Mouse (Mus musculus) naive thymus-derived CD4-positive, alpha-beta T cell, adult 2 months (primary cell): ENCODE measurements around the gene Pgam5.

ENCODE experiments used
- DNase-seq: peaks from one replicate; pipeline ENCODE4 v3.0.0-alpha.2; 2011; ENCODE audit warnings: low read depth

Gene Pgam5

DNA sequence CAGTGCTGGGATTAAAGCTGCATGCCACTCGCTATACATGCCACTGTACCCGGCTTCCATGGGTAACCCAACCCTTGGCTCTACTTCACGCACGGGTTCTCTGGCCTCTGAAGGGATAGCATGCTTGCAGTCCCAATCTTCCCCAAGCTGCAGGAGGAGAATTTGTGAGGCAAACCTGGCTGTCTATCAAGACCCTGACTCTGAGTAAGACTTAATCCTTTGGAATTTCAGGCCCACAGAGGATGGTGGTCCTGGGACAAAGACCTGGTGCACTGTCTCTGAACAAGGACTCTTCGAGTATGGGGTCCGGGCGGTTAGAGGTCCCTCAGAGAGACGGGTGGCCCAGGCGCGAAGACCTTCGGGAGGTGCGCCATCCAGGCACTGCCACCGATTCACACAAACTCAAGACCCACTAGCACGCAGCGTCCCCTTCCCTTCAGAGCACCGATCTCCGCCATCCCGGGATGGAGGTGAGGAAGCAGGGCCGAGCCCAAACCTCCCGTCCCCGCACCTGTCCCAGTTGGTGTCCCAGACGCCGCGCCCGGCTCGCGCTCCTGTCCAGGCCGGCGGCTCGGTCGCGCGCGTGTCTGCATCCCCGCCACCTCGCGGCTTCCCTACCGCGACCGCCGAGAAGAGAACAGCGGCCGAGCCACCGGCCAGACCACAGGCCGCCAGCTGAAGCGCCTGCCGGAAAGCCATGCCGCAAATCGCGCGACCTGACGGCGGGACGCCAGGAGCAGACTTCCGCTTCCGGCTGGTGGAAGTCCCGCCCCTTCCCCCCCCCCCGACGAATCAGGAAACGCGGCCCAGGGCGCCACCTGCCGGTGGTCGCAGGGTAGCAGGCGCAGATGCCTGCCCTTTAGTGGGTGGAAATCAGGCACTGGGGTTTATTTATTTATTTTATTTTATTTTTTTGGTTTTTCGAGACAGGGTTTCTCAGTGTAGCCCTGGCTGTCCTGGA lies at the start of gene Pgam5:
TSS of gene Pgam5 (minus strand) at position 773 of the 961 bp plus-strand sequence.
- peak; percentile 95 for DNase-seq

GRCm38 (mm10) chr5:110313127-110313526 lies 43.4 kb upstream of the Pgam5 start:
- DNase-seq: no peak

DNA sequence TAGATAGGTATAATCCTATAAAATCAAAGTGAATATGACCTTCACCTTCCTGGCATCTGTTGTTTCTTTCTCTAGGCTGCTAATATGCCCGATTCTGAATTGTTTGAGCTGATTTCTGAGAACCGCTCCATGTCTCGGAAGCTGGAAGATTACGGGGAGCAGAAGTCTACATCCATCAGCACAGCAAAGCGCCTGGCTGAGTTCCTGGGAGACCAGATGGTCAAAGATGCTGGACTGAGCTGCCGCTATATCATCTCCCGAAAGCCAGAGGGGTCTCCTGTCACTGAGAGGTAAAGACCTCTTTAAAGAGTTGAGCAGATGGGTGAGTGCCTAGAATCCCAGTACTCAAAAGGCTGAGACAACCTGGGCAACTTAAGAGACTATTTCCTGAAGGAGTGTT lies 39.1 kb upstream of the Pgam5 start:
- no peak for DNase-seq

DNA sequence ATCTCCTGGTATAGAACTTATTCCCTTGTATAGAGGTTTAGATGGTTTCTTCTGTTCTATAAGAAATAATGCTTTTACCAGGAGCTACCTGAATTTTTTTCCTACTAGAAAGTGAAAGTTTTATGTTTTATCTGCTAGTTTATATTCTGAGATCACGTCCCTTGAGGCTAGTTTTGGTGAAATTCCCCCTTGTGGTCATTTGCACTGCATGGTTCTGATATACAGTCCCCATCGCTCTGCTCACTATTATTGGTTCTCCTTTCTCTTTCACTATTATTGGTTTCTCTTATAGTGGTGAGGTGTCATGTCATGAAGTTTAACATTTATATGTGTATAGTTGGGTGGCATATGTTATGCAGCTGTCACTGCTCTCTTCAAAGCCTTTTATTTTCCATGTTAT lies 30.9 kb upstream of the Pgam5 start:
- DNase-seq: no peak

DNA sequence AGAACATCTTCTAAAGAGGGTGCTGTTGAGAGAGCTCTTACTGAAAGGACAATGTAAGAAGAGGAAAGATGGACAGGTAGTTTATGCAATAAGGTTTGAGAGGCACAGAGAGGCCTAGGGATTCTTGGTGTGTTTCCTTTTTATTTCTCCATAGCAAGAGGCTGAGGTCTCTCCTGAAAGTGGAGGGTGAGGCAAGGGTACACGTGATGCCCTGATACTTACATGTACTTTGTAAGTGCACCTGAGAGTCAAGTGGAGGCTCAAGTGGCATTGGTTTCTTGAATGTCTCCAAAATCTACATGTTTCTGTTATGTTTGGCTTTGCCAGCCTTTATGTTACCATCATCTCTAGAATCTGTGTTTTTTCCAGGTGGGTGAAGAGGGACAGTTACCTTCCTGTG lies 26.9 kb upstream of the Pgam5 start:
- DNase-seq: no peak

DNA sequence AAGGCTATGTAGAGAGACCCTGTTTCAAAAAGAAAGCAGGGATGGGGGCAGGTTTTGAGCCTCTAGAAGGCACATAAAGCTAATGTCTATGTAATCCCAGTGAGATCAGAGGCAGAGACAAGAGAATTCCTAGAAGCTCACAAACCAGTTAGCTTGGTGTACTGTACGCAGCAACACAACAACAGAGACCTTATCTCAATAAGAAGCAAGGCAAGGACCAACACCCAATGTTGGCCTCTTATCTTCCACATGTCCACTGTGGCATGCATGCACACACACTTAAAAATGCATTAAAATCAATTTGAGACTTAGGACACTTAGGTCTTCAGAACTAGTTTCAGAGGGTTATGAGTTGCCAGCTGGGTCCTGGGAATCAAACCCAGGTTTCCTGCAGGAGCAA lies 21.9 kb upstream of the Pgam5 start:
- DNase-seq: no peak

GRCm38 (mm10) chr5:110287084-110287475 lies 17.4 kb upstream of the Pgam5 start:
- no peak for DNase-seq

DNA sequence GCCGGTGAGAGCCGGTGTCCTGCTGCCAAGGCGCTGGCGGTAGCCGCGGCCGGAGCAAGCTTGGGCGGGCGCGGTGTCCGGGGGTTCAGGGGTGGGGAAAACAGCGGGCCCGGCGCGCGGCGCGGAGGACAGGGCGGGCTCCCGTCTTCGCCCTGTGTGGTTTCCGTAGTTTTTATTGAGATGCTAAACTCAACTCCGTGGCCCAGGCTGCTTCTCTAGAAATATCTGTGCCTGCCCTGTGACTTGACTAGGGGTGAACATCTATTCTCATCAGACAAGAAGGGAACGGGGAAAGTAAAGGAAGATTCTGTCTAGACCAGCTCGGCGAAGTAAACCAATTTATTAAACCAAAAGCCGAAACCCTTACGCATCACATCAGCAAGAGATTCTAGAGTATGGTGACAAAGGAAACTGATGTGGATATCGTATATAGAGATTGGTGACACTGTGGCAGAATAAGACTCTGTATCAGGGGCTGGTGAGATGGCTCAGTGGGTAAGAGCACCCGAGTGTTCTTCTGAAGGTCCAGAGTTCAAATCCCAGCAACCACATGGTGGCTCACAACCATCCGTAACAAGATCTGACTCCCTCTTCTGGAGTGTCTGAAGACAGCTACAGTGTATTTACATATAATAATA lies 16.9 kb upstream of the Pgam5 start:
- no peak for DNase-seq

DNA sequence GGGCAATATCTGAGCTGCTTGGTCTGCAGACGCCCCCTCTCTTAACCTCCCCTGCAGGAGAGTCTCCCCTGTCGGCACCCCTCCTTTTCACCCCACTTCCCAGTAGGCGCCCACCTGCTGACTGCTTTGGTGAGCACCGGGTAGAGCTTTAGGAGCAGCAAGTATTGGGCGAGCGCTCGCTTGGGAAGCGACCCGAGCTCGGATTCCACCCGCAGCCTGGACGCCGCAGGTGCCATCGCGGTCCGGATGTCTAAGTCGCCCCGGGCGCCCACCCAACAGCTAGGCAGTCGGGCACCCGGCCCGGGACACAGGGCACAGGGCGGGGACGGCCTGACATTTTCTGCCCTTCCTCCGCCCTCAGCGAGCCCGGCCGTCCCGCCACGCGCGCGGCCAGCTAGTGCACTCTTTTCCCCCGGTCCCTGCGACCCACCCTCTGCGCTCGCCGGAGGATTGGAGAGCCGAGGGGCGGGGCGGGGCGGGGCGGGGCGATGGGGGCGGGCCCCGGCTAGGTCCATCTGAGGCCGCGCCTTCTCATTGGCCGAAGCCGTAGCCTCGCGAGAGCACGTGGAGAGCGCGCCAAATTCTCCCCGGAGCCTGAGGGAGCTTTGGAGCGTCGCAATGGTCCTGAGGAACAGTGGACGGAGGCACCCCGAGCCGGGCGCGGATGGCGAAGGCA lies 16.2 kb upstream of the Pgam5 start, which contains the start of the genes Pxmp2 and Pole:
TSS of gene Pxmp2 (minus strand) at position 417 of the 676 bp plus-strand sequence.
TSS of gene Pole (plus strand) at position 537 of the 676 bp plus-strand sequence.
- DNase-seq: peak; percentile 84

GRCm38 (mm10) chr5:110285156-110285555 lies 15.4 kb upstream of the Pgam5 start:
- DNase-seq: peak; percentile 39

DNA sequence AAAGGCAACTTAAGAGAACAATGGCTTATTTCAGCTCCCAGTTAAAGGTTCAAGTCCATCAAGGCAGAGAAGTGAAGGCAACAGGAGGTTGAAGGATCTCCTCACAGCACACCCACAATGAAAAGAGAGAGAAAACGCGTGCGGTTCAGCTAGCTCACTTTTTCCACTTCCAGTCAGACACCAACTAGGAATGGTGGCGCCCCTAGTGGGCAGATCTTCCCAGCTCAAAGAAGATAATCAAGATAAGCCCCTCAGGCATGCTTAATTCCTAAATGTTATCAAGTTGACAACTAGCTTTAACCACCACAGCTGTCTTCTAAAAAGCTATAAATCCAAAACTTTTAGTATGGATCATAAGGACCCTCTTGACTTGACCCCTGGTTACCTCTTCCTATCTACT lies 14.8 kb upstream of the Pgam5 start:
- peak; percentile 86 for DNase-seq

DNA sequence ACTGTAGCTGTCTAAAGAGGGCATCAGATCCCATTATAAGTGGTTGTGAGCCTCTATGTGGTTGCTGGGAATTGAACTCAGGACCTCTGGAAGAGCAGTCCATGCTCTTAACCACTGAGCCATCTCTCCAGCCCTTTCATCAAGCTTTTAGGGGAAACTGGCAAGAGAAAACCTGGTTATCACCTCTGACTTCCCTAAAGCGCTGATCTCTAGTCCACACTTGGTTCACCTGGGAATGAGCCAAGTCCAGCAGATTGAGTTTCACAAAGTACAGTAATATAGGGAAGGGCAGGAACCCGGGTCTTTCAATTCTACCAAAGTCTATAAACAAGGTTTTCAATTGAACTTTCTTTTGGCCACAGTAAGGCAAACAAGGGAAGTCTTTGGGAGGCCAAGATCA lies 12.3 kb upstream of the Pgam5 start:
- no peak for DNase-seq

GRCm38 (mm10) chr5:110276910-110277309 lies 7.2 kb upstream of the Pgam5 start:
- no peak for DNase-seq

- no peak for DNase-seq
These were observed 6.7 kb upstream of the Pgam5 start for GRCm38 (mm10) chr5:110276391-110276790.

DNA sequence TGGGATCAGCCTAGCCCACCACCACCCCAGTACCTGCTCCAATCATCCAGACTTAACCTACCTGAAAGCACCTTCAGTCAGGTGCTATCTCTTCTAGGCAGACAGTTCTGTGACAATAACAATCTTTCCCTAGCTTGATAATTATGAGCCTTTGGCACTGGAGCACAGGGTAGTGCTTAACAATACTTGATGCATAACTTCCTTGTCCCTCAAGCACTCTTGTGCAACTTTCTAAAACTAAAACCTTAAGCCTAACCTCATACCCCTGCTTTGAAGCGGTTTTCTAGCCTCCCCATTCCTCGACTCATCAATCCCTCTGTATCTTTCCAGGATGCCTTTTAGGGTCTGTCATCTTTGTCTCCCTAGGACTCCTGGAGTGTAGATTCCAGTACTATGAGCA lies 5.1 kb upstream of the Pgam5 start:
- DNase-seq: no peak

DNA sequence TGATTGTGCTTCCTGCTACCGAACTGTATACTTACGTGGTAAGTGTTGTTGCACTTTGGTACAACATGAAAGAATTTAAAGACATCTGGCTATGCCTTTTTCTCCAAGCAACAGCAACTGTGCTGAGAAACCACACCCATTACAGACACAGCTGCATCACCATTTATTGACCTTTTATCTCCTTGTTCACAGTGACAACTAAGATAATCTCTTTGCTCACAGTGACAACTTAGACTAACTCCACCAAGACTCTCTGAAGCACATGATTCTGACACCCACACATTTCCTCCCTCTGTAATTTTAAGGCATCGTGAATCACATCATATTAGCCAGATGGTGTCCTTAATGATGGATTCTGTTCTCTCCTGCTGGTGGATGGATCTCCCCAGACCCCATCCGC lies 4.4 kb upstream of the Pgam5 start:
- peak; percentile 35 for DNase-seq

DNA sequence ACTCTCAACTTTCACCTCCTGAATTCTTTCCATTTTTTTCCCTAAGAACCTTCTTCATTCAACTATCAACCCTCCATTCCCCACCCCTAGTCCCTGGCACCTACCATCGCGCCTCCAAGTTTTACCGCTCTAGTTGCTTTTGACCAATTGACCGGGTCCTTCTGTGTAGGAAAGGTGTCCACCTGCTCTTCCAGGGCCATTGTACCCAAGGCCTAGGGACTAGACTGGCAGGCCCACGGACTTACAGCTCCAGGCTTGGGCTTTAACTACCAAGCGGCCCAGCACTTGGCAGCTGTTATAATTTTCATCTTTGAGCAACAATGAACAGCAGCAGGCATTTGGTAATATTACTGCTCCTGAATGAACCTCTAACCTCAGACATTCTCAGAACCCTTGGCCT lies 529 bp upstream of the Pgam5 start:
- peak; percentile 25 for DNase-seq

- DNase-seq: no peak
These were observed 2.8 kb downstream of the Pgam5 start for GRCm38 (mm10) chr5:110266941-110267340.

- DNase-seq: no peak
These were observed 25.6 kb downstream of the Pgam5 start for GRCm38 (mm10) chr5:110244091-110244490.

DNA sequence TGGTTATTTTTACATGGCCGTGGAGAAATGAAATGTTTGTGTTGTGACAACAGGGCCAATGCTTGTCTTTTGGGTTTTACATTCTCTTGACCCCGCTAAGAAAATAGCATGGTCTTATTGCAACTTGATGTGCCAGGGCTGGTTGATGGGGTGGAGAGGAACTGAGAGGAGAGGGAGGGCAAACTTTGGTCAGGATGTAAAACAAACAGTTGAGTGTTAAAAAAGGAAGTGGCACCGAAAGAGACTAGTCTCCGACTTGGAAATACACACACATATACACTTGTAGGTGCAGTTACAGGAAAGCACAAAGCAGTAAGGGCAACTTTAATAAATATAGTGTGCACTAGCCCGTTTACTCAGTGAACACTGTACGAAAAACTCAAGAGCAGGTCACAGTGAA lies 37.4 kb downstream of the Pgam5 start:
- peak; percentile 7 for DNase-seq

- peak; percentile 34 for DNase-seq
These were observed 38.1 kb downstream of the Pgam5 start for GRCm38 (mm10) chr5:110231638-110232037.

GRCm38 (mm10) chr5:110230780-110231461 lies 38.8 kb downstream of the Pgam5 start, which contains the start of gene Ankle2:
Ankle2 (plus strand) TSS chr5:110231004.
- peak; percentile 95 for DNase-seq
